Mouse (Mus musculus) retina, embryonic 14.5 days (tissue): ENCODE results near the gene Dnajb3.
"Not testable (repeated sequence)": the region's sequence is repeated elsewhere in the genome, so short reads cannot be mapped to it uniquely, and the experiment has no call there.

Experiments used
- DNase-seq: peaks from one replicate; pipeline ENCODE4 v3.0.0-alpha.2; 2015; ENCODE audit warnings: low spot score

The Dnajb3 gene

GRCm38 (mm10) chr1:88215466-88216380 lies 10.1 kb upstream of the Dnajb3 start:
- no peak for DNase-seq

GRCm38 (mm10) chr1:88214462-88214952 lies 8.9 kb upstream of the Dnajb3 start:
- DNase-seq, result no peak

DNA sequence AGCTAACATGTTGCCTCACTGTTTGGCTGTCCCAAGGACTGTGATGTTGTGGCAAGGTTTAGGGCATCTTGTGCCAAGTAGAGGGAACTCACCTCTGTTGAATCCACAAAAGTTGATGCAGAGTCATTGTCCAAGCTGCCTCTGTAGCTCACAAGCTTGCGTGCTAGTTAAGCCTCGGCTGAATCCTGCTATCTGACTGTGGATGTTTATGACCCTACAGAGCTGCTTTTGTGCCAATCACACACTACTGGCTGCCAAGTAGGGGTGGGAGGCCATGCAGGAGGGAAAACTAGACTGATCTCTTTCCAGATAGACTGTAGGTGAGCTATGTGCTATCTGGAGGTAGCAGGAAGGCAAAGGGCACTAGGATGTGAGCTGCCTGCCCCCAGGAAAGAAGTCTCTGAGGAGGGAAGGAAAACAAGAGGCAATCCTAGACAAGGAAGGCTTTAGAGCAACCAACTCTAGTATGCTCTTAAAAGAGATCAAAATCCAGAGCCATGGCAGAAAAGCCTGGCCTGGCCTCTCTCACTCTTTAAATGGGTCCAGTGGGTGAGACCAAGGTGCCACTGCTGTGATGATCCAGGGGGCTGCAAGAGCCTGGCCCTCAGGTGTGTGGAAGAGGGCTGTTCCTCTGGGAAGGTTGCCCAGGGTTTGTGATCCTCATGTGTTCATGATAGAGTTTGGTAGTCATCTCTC lies 8.3 kb upstream of the Dnajb3 start:
- DNase-seq, result no peak

DNA sequence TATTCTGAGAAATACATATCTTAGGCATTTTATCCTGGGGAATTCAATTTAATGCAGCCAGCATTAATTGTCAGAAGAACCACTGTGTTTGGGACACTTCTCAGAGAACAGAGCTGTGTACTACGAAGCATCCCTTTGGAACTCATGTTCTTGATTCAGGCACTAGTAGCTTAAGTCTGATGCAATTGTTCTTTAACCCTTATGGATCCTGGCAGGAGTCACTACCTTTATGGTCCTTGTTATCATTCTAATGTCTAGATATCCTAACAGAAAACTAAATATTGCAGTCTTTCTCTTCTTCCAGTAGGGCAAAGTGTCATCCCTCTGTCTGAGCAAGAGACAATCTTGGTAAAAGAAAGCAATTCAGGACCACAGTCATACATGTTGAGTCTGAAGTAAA lies 7.5 kb upstream of the Dnajb3 start:
- DNase-seq, result no peak

DNA sequence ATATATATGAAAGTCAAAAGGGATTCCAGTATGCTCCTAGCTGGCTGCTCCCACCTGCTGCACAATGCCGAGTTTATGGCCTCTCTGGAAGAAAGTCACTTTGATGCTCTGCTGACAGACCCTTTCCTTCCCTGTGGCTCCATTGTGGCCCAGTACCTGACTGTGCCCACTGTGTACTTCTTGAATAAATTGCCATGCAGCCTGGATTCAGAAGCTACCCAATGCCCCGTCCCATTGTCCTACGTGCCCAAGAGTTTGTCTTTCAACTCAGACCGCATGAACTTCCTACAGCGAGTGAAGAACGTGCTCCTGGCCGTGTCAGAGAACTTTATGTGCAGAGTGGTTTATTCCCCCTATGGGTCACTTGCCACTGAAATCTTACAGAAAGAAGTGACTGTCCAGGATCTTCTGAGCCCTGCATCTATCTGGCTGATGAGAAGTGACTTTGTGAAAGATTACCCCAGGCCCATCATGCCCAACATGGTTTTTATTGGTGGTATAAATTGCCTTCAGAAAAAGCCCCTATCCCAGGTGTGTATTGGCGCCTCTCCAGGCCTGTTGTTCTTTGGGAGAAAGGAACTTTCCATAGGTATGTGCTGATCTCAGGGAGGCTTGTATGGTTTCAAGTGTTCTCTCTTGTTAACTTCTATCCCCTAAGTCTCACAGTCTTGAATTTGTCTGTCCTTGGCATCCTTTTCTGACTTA lies 6.9 kb upstream of the Dnajb3 start:
- no peak for DNase-seq

- no peak for DNase-seq
Observed at GRCm38 (mm10) chr1:88211812-88212211, 6.2 kb upstream of the Dnajb3 start, which contains the start of gene Ugt1a1. Gene Ugt1a1, plus strand, starts transcription at chr1:88211959.

DNA sequence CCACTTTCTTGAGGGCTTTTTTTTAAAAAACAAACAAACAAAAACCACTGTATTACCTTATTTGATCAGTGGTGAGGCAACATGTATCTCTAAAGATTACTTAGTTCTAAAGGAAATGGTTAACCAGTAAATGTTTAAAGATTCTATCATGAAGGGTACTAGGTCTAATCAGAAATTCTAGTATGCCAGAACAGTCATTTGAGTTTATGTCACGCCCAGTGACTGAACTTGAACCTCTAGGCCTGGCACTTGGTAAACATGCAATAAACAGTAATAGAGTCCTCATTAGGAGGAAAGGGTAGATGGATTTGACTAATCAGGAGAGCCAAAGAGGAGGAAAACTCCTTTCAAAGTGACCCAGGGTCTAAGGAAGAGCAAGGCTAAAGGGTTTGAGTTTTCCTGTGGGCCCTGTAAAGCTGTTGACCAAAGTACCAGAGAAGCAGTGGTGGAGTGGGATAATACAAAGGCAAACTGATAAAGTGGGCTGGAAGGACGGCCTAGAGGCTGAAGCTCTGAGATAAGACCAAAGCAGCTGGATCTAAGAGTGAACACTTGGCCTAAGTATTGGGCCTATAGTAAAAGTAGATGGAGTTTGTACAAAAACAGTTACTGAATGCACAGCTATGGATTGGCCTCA lies 1.4 kb upstream of the Dnajb3 start:
- DNase-seq, result no peak

DNA sequence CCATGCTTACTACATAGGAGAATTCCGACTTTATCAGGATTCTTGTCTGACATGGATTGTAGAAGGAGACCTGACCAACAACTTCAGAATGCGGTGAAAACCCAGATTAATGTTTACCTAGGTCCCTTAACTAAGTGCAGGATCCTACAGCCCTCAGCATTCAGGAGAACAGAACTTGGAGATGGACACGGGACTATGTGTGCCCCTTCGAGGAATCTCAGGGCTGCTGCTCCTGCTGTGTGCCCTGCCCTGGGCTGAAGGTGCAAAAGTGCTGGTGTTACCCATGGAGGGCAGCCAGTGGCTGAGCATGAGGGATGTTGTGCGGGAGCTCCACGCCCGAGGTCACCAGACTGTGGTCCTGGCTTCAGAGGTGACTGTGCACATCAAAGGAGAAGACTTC lies 5.1 kb downstream of the Dnajb3 start, which contains the start of gene Ugt1a2:
Gene Ugt1a2 (plus strand): TSS at position 146 of the 400 bp plus-strand sequence.
- DNase-seq, result no peak

GRCm38 (mm10) chr1:88199996-88200395 lies 5.6 kb downstream of the Dnajb3 start:
- no peak for DNase-seq

DNA sequence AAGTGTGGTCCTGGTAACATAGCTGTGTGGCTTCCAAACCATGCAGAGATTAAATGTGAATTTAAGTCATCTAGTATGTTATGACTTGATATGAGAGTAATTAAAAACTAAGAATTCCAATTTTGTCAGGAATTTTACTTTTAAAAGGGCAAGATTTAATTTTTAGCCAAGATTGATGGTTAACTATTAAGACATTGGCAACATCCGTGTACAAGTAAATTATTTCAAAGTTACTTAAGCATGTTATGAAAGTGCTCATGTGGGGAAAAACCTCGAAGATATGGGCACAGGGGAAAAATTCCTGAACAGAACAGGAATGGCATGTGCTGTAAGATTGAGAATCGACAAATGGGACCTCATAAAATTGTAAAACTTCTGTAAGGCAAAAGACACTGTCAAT lies 8.1 kb downstream of the Dnajb3 start:
- DNase-seq, result no peak

GRCm38 (mm10) chr1:88195687-88196086 lies 9.9 kb downstream of the Dnajb3 start:
- DNase-seq, result no peak

GRCm38 (mm10) chr1:88192136-88192535 lies 13.4 kb downstream of the Dnajb3 start:
- DNase-seq, result no peak

DNA sequence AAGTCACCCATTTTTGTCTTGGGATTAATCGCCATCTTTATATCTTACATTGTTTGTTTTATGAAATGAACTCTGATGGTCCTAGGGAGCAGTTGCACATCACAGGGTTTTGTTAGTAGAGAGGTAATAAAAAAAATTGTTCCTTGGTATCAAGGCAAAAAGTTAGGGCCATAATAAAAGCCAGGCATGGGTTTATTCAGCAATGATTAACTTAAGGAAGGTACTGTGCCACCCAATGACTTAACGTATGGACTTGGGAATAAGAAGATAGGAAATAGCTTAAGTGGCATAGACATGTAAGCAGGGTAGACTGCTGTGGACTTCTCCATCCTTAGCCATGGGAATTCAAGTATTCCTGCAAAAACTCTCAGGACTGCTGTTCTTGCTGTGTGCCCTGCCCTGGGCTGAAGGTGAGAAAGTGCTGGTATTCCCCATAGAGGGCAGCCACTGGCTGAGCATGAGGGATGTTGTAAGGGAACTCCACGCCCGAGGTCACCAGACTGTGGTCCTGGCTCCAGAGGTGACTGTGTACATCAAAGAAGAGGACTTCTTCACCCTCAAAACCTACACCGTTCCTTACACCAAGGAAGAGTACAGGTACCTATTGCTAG lies 19.2 kb downstream of the Dnajb3 start:
- DNase-seq, result no peak

- DNase-seq, result no peak
Observed at GRCm38 (mm10) chr1:88179657-88180056, 25.9 kb downstream of the Dnajb3 start.

DNA sequence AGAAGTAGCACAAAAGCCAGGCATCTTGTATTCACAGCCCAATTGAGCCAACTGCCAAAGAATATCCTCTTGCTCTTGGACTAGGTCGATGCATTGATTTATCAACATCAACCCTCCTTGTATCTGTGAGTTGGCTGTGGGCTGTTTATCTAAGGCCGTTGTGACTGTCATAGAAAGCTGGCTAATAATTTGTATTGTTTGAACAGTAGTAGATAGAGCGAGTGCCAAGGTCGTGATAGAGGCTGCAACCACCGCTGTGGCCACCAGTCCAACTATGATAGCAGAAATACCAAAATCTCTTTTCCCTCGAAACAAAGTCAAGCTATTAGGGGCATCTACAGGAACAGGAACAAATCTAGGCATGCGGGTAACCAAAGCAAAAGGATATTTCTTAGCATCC lies 33.4 kb downstream of the Dnajb3 start:
- DNase-seq, result not testable (repeated sequence)

DNA sequence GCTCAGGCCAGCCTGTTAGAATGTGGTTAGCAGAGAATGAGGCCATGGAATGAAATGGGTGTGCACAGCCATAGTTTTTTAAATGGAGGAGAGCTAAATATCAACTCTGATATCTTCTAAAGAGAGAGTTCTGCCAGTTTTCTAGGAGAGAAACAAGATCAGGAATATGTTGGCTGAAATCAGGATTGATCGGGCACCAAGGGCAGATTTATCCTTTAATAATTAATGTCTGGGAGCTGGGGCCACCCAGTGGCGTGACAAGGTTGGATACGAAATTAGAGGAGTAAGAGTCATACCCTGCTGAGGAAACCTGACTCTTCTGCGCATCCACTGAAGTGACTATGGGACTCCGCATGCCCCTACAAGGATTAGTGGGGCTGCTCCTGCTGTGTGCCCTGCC lies 39.9 kb downstream of the Dnajb3 start, which contains the start of gene Ugt1a5:
Gene Ugt1a5 (plus strand): TSS at position 302 of the 400 bp plus-strand sequence.
- DNase-seq, result no peak

DNA sequence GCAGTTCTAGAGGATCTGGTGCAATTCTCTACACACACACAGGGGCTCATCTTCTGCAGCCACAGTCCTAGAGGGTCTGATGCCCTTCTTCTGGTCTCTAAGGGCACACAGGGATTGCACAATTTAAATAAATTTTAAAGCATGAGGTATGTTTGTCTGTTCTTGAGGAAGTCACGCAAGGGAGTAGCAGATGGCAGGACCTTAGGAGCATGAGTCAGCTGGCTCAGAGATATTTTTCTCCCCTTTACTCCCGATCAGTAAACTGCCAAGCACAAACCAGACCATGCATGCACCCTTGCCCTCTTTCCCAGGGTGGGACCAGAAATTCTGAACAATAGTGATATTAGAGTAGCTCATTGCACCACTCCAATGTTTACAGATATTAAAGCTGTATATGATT lies 47.2 kb downstream of the Dnajb3 start:
- no peak for DNase-seq
